Mouse (Mus musculus) midbrain, embryonic 13.5 days (tissue): ENCODE data around the gene Zmynd12. TPM values are rescaled to one million over a fixed set of nuclear protein-coding genes. Genes with fewer than 3 reads are reported as not detected.

Experiments used
- ATAC-seq: fragments of 200-750 bp; cut with Nextera tagmentation; 2 replicates; pipeline ENCODE4 v1.8.0; 2017; ENCODE audit warnings: mild to moderate bottlenecking, moderate TSS enrichment, moderate library complexity
- H3K27ac ChIP-seq: fragments of 300-500 bp; sonication (generic); 2 replicates; pipeline ENCODE4 v1.5.1; 2015; ENCODE audit warnings: inconsistent platforms, mild to moderate bottlenecking, moderate library complexity
- H3K27me3 ChIP-seq: fragments of 300-500 bp; sonication (generic); 2 replicates; pipeline ENCODE4 v1.6.1; 2015; ENCODE audit warnings: mild to moderate bottlenecking, inconsistent platforms
- H3K36me3 ChIP-seq: fragments of 300-500 bp; sonication (generic); 2 replicates; pipeline ENCODE4 v1.6.1; 2015; ENCODE audit warnings: mild to moderate bottlenecking, inconsistent platforms
- H3K4me1 ChIP-seq: fragments of 300-500 bp; sonication (generic); replicated peaks from 2 replicates; pipeline ENCODE4 v1.6.1; 2015; ENCODE audit warnings: inconsistent platforms
- H3K4me2 ChIP-seq: fragments of 300-500 bp; sonication (generic); replicated peaks from 2 replicates; pipeline ENCODE4 v1.6.1; 2015; ENCODE audit warnings: moderate library complexity, mild to moderate bottlenecking, inconsistent platforms
- H3K4me3 ChIP-seq: fragments of 300-500 bp; sonication (generic); replicated peaks from 2 replicates; pipeline ENCODE4 v1.5.1; 2015; ENCODE audit warnings: mild to moderate bottlenecking, inconsistent platforms
- H3K9ac ChIP-seq: fragments of 300-500 bp; sonication (generic); replicated peaks from 2 replicates; pipeline ENCODE4 v1.6.1; 2015; ENCODE audit warnings: mild to moderate bottlenecking, inconsistent platforms
- H3K9me3 ChIP-seq: fragments of 300-500 bp; sonication (generic); 2 replicates; pipeline ENCODE4 v1.6.1; 2016; ENCODE audit warnings: mild to moderate bottlenecking, inconsistent platforms
- WGBS: fragments of 180-500 bp; shearing (Covaris S2); methylation state at CpG from one replicate; pipeline ENCODE4 v1.1.7; 2015; 5-methylcytosine and 5-hydroxymethylcytosine counted together
- polyA plus RNA-seq: library from polyadenylated mRNA; unstranded; fragments of >200 nt; fragmentation: Nextera tagmentation; extraction: Ambion mirVana; gene quantifications from 2 replicates; pipeline ENCODE4 v1.2.1, GENCODE M21; 2015

Zmynd12 gene
- polyA plus RNA-seq, 1 experiment from 2014 or later = 0.28 TPM

GRCm38 (mm10) chr4:119453128-119453527 is 30.5 kb downstream of the Zmynd12 start:
- ATAC-seq = peak; percentile 62
- Histone ChIP-seq H3K9me3 (no peaks in the 10 kb centered on the region), H3K36me3 (no peaks in the 10 kb centered on the region), H3K4me2 (no peak overlapping the region), H3K27me3 (no peaks in the 10 kb centered on the region), H3K4me3 (no peak overlapping the region), H3K4me1 (peaks cover 9% of the 10 kb centered on the region), H3K27ac (peak overlapping the region; percentile 74), H3K9ac (no peak overlapping the region)
- WGBS = 64% methylated on average over 5 of the region's 5 CpGs

- Histone ChIP-seq H3K9ac (no peak overlapping the region), H3K4me2 (no peak overlapping the region), H3K9me3 (no peaks in the 10 kb centered on the region), H3K36me3 (no peaks in the 10 kb centered on the region), H3K4me1 (peaks cover 9% of the 10 kb centered on the region), H3K4me3 (no peak overlapping the region), H3K27ac (peak overlapping the region; percentile 74), H3K27me3 (no peaks in the 10 kb centered on the region)
- ATAC-seq = peak; percentile 69
- 12% methylated on average over 6 of the region's 6 CpGs for WGBS
Measured at GRCm38 (mm10) chr4:119453533-119453932, 30.9 kb downstream of the Zmynd12 start.

DNA sequence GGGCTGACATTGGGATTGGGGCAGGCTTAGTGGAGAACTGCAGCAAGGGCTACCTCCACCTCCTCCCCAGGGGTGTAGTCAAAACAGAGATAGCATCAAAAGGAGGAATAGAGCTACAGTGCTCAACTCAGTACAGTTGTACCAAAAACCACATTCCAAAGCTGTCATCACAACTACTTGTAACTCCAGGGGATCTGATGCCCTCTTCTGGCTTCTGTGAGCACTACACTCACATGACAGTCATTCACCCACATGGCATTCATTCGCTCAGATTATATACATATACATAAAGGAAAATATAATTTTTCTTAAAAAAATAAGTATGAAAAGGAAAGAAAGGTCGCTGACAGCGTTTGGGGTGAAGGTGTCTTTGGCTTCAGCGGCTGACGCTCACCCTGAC is 37.7 kb downstream of the Zmynd12 start:
- 60% methylated on average over 5 of the region's 5 CpGs for WGBS
- H3K4me3 ChIP-seq = no peak overlapping the region
- H3K9me3 ChIP-seq = no peaks in the 10 kb centered on the region
- H3K9ac ChIP-seq = no peak overlapping the region
- no peak for ATAC-seq
- no peaks in the 10 kb centered on the region for H3K27me3 ChIP-seq
- H3K4me1 ChIP-seq = peaks cover 28% of the 10 kb centered on the region
- H3K36me3 ChIP-seq = no peaks in the 10 kb centered on the region
- peak overlapping the region; percentile 82 for H3K27ac ChIP-seq
- H3K4me2 ChIP-seq = peak overlapping the region; percentile 16; the same call in 1 of the 2 replicates

DNA sequence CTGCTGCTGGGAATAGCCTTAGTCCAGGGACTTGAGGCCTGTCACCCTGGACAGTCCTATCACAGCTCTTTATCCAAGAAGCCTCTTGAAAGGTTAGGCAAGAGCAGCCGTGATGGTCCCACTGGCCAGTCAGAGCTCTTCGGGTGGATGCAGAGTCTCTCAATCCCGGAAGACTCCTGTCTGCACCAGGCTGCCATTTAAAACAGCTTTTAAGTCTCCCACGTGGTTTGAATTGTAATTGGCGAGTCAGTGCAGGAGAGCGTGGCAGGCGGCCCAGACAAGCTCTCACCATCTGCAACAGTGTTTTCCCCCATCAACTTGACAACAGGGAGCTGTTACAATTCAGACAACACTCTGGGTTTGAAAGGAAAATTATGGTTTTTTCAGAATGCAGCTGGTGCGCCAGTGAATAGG is 38.1 kb downstream of the Zmynd12 start:
- WGBS = 15% methylated on average over 8 of the region's 8 CpGs
- ATAC-seq = peak; percentile 85
- Histone ChIP-seq H3K4me3 (no peak overlapping the region), H3K9me3 (no peaks in the 10 kb centered on the region), H3K4me2 (peak overlapping the region; percentile 16; the same call in 1 of the 2 replicates), H3K27me3 (no peaks in the 10 kb centered on the region), H3K36me3 (no peaks in the 10 kb centered on the region), H3K27ac (peak overlapping the region; percentile 82), H3K9ac (no peak overlapping the region), H3K4me1 (peaks cover 28% of the 10 kb centered on the region)

GRCm38 (mm10) chr4:119462457-119462856 is 39.8 kb downstream of the Zmynd12 start:
- WGBS = 94% methylated on average over 3 of the region's 3 CpGs
- Histone ChIP-seq H3K27ac (peak overlapping the region; percentile 82), H3K4me1 (peaks cover 28% of the 10 kb centered on the region), H3K4me2 (no peak overlapping the region), H3K4me3 (no peak overlapping the region), H3K9ac (no peak overlapping the region), H3K27me3 (no peaks in the 10 kb centered on the region), H3K36me3 (no peaks in the 10 kb centered on the region), H3K9me3 (no peaks in the 10 kb centered on the region)
- no peak for ATAC-seq

GRCm38 (mm10) chr4:119462858-119463755 is 40.5 kb downstream of the Zmynd12 start:
- no peaks in the 10 kb centered on the region for H3K36me3 ChIP-seq
- H3K4me2 ChIP-seq = no peak overlapping the region
- ATAC-seq = peak; percentile 54
- H3K27me3 ChIP-seq = no peaks in the 10 kb centered on the region
- no peak overlapping the region for H3K4me3 ChIP-seq
- H3K9me3 ChIP-seq = no peaks in the 10 kb centered on the region
- 55% methylated on average over 11 of the region's 11 CpGs for WGBS
- no peak overlapping the region for H3K9ac ChIP-seq
- peaks cover 28% of the 10 kb centered on the region for H3K4me1 ChIP-seq
- peak overlapping the region; percentile 82 for H3K27ac ChIP-seq

- Histone ChIP-seq H3K36me3 (no peaks in the 10 kb centered on the region), H3K27me3 (no peaks in the 10 kb centered on the region), H3K9me3 (no peaks in the 10 kb centered on the region), H3K9ac (no peak overlapping the region), H3K4me3 (no peak overlapping the region), H3K4me2 (no peak overlapping the region), H3K27ac (peak overlapping the region; percentile 82), H3K4me1 (peaks cover 28% of the 10 kb centered on the region)
- ATAC-seq = no peak
- WGBS = 81% methylated on average over 13 of the region's 13 CpGs
Measured at GRCm38 (mm10) chr4:119463756-119464419, 41.3 kb downstream of the Zmynd12 start.

GRCm38 (mm10) chr4:119465841-119466240 is 43.2 kb downstream of the Zmynd12 start:
- Histone ChIP-seq H3K9me3 (no peaks in the 10 kb centered on the region), H3K36me3 (no peaks in the 10 kb centered on the region)
- 90% methylated on average over 5 of the region's 5 CpGs for WGBS

GRCm38 (mm10) chr4:119467720-119468380 is 45.2 kb downstream of the Zmynd12 start:
- H3K4me3 ChIP-seq = no peak overlapping the region
- H3K9me3 ChIP-seq = no peaks in the 10 kb centered on the region
- peaks cover 7% of the 10 kb centered on the region for H3K4me1 ChIP-seq
- WGBS = 89% methylated on average over 16 of the region's 16 CpGs
- no peak overlapping the region for H3K27ac ChIP-seq
- H3K9ac ChIP-seq = no peak overlapping the region
- ATAC-seq = no peak
- H3K27me3 ChIP-seq = no peaks in the 10 kb centered on the region
- no peaks in the 10 kb centered on the region for H3K36me3 ChIP-seq
- no peak overlapping the region for H3K4me2 ChIP-seq

More at GRCm38 (mm10) chr4:119465841-119466240, 43.2 kb downstream of the Zmynd12 start:
- H3K27me3 ChIP-seq = no peaks in the 10 kb centered on the region
- ATAC-seq = no peak
- no peak overlapping the region for H3K4me2 ChIP-seq
- peaks cover 24% of the 10 kb centered on the region for H3K4me1 ChIP-seq
- H3K27ac ChIP-seq = no peak overlapping the region
- no peak overlapping the region for H3K9ac ChIP-seq
- no peak overlapping the region for H3K4me3 ChIP-seq

- 88% methylated on average over 9 of the region's 9 CpGs for WGBS
Measured at GRCm38 (mm10) chr4:119472545-119472944, 49.9 kb downstream of the Zmynd12 start.

GRCm38 (mm10) chr4:119473150-119473549 is 50.5 kb downstream of the Zmynd12 start:
- H3K4me1 ChIP-seq = no peaks in the 10 kb centered on the region
- H3K4me2 ChIP-seq = no peak overlapping the region
- 66% methylated on average over 5 of the region's 5 CpGs for WGBS
- no peaks in the 10 kb centered on the region for H3K36me3 ChIP-seq
- H3K27me3 ChIP-seq = no peaks in the 10 kb centered on the region
- no peak overlapping the region for H3K9ac ChIP-seq
- no peak overlapping the region for H3K4me3 ChIP-seq
- ATAC-seq = no peak
- no peaks in the 10 kb centered on the region for H3K9me3 ChIP-seq
- no peak overlapping the region for H3K27ac ChIP-seq

More at GRCm38 (mm10) chr4:119472545-119472944, 49.9 kb downstream of the Zmynd12 start:
- no peak overlapping the region for H3K9ac ChIP-seq
- H3K9me3 ChIP-seq = no peaks in the 10 kb centered on the region
- H3K27me3 ChIP-seq = no peaks in the 10 kb centered on the region
- no peak overlapping the region for H3K27ac ChIP-seq
- no peak for ATAC-seq
- no peak overlapping the region for H3K4me2 ChIP-seq
- no peak overlapping the region for H3K4me3 ChIP-seq
- no peaks in the 10 kb centered on the region for H3K36me3 ChIP-seq
- no peaks in the 10 kb centered on the region for H3K4me1 ChIP-seq

- H3K4me1 ChIP-seq = no peaks in the 10 kb centered on the region
Measured at GRCm38 (mm10) chr4:119483051-119483450, 60.4 kb downstream of the Zmynd12 start.

More at GRCm38 (mm10) chr4:119483051-119483450, 60.4 kb downstream of the Zmynd12 start:
- H3K9me3 ChIP-seq = no peaks in the 10 kb centered on the region
- H3K27ac ChIP-seq = no peak overlapping the region
- H3K9ac ChIP-seq = no peak overlapping the region
- no peaks in the 10 kb centered on the region for H3K36me3 ChIP-seq
- no peak overlapping the region for H3K4me2 ChIP-seq
- no peak overlapping the region for H3K4me3 ChIP-seq
- WGBS = 65% methylated on average over 9 of the region's 9 CpGs
- no peaks in the 10 kb centered on the region for H3K27me3 ChIP-seq
- no peak for ATAC-seq
